Mouse (Mus musculus) embryonic facial prominence, embryonic 10.5 days (tissue): ENCODE results near the gene Srd5a1. TPM values are rescaled to one million over a fixed set of nuclear protein-coding genes. Genes with fewer than 3 reads are reported as not detected.

Experiments used
- DNase-seq: peaks from one replicate; pipeline ENCODE4 v3.0.0-alpha.2; 2017; ENCODE audit warnings: low spot score
- H3K27ac ChIP-seq: fragments of 300-500 bp; sonication (generic); replicated peaks from 2 replicates; pipeline ENCODE4 v1.5.1; 2016; ENCODE audit warnings: mild to moderate bottlenecking
- H3K27me3 ChIP-seq: fragments of 300-500 bp; sonication (generic); replicated peaks from 2 replicates; pipeline ENCODE4 v1.6.1; 2016; ENCODE audit warnings: low read depth, mild to moderate bottlenecking; ENCODE audit not compliant: poor library complexity, severe bottlenecking
- H3K36me3 ChIP-seq: fragments of 300-500 bp; sonication (generic); replicated peaks from 2 replicates; pipeline ENCODE4 v1.6.1; 2016; ENCODE audit warnings: mild to moderate bottlenecking, moderate library complexity
- H3K4me1 ChIP-seq: fragments of 300-500 bp; sonication (generic); 2 replicates; pipeline ENCODE4 v1.6.1; 2016
- H3K4me3 ChIP-seq: fragments of 300-500 bp; sonication (generic); 2 replicates; pipeline ENCODE4 v1.5.1; 2016; ENCODE audit warnings: mild to moderate bottlenecking, moderate library complexity
- H3K9me3 ChIP-seq: fragments of 300-500 bp; sonication (generic); 2 replicates; pipeline ENCODE4 v1.6.1; 2016; ENCODE audit warnings: mild to moderate bottlenecking
- WGBS: fragments of 180-500 bp; shearing (Covaris S2); methylation state at CpG from one replicate; pipeline ENCODE4 v1.1.7; 2016; 5-methylcytosine and 5-hydroxymethylcytosine counted together
- polyA plus RNA-seq: library from polyadenylated mRNA; unstranded; fragments of >200 nt; fragmentation: Nextera tagmentation; extraction: Ambion mirVana; gene quantifications from 2 replicates; pipeline ENCODE4 v1.2.1, GENCODE M21; 2016

Gene Srd5a1
- 29.0 TPM in 2 replicates for polyA plus RNA-seq

- Histone ChIP-seq H3K9me3 (no peaks in the 10 kb centered on the region), H3K27ac (peak within 1 kb of the TSS; percentile 94), H3K27me3 (peaks cover 10% of the 10 kb centered on the region), H3K4me3 (peak within 1 kb of the TSS; percentile 96), H3K36me3 (peaks cover 37% of the 10 kb centered on the region), H3K4me1 (peaks cover 23% of the 10 kb centered on the region)
- WGBS: under 1% methylated on average over 69 of the region's 69 CpGs
- peak; percentile 99 for DNase-seq
These were observed at the start of gene Srd5a1 for GRCm38 (mm10) chr13:69611398-69612174. Gene Srd5a1 (minus strand): TSS chr13:69611442.

GRCm38 (mm10) chr13:69654508-69654907 lies 43.3 kb upstream of the Srd5a1 start:
- Histone ChIP-seq H3K4me1 (no peaks in the 10 kb centered on the region), H3K27me3 (no peaks in the 10 kb centered on the region), H3K27ac (no peak overlapping the region), H3K4me3 (no peak overlapping the region), H3K36me3 (no peaks in the 10 kb centered on the region), H3K9me3 (no peaks in the 10 kb centered on the region)
- DNase-seq: no peak
- WGBS: 80% methylated on average over 3 of the region's 3 CpGs

GRCm38 (mm10) chr13:69646481-69646880 lies 35.2 kb upstream of the Srd5a1 start:
- no peak overlapping the region for H3K27ac ChIP-seq
- no peak for DNase-seq
- H3K36me3 ChIP-seq: no peaks in the 10 kb centered on the region
- no peak overlapping the region for H3K4me3 ChIP-seq
- H3K4me1 ChIP-seq: no peaks in the 10 kb centered on the region
- H3K27me3 ChIP-seq: no peaks in the 10 kb centered on the region
- 88% methylated on average over 9 of the region's 9 CpGs for WGBS
- H3K9me3 ChIP-seq: no peaks in the 10 kb centered on the region

DNA sequence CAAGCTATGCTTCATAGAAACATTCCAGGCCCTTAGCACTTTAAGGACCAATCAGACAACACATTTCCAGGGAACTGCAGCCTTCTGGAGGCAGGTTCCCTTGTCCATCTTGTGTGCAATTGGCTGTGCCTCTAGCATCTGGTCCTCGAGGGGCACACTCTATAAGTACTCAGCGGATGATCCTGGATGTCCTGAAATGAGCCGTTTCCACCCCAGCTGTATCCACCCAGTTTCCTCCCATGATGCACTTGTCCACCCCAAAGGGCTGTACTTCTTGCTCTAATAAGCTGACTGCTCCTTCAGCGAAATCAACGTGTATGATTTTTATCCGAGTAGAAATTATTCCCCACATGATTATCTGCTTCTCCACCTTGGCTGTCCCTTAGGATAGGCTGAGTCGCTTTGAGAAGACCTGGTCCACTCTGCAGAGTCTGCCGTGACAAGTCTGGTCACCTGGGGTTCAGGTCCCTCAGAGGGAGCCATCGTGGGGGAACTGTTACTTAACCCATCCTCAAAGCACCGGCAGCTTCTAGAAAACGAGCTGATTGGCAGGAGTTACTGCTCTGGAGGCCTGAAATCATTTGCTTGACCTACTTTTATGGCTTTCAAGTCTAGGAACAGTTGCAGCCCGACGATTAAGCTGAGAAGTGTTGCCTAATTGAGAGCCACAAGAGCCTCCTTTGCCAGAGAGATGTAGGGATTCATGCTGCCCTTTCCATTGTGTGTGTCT lies 34.6 kb upstream of the Srd5a1 start:
- 82% methylated on average over 13 of the region's 13 CpGs for WGBS
- H3K27ac ChIP-seq: no peak overlapping the region
- H3K36me3 ChIP-seq: peaks cover 4% of the 10 kb centered on the region; the same call in 1 of the 2 replicates
- H3K4me1 ChIP-seq: no peaks in the 10 kb centered on the region
- DNase-seq: no peak
- H3K4me3 ChIP-seq: no peak overlapping the region
- H3K9me3 ChIP-seq: no peaks in the 10 kb centered on the region
- H3K27me3 ChIP-seq: no peaks in the 10 kb centered on the region

- Histone ChIP-seq H3K27ac (no peak overlapping the region), H3K27me3 (no peaks in the 10 kb centered on the region), H3K4me1 (no peaks in the 10 kb centered on the region), H3K4me3 (no peak overlapping the region), H3K36me3 (peaks cover 17% of the 10 kb centered on the region), H3K9me3 (no peaks in the 10 kb centered on the region)
- WGBS: 86% methylated on average over 13 of the region's 13 CpGs
- DNase-seq: no peak
These were observed 33.4 kb upstream of the Srd5a1 start for GRCm38 (mm10) chr13:69644427-69645166.

DNA sequence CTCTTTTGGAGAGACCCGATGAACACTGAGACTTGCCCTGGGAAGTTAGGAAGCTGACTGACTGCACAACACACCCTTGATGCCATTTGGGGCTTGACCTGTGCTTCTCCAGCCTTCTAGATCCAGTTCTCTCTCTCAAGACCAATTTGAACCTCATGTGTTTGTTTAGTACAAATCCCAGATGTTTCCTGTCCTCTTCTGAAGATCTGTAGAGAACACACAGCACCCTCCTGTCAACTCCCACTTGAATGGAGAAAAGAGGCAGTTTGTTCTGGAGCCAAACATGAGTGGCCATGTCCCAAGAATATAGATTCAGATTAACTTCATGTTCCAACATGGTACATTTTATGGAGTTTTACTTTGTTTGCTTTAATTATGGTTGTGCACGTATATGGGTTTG lies 32.7 kb upstream of the Srd5a1 start:
- DNase-seq: no peak
- no peaks in the 10 kb centered on the region for H3K27me3 ChIP-seq
- H3K9me3 ChIP-seq: no peaks in the 10 kb centered on the region
- no peak overlapping the region for H3K4me3 ChIP-seq
- peaks cover 23% of the 10 kb centered on the region for H3K36me3 ChIP-seq
- no peak overlapping the region for H3K27ac ChIP-seq
- no peaks in the 10 kb centered on the region for H3K4me1 ChIP-seq
- 84% methylated on average over 2 of the region's 2 CpGs for WGBS

GRCm38 (mm10) chr13:69642656-69643216 lies 31.5 kb upstream of the Srd5a1 start:
- Histone ChIP-seq H3K4me1 (no peaks in the 10 kb centered on the region), H3K27me3 (no peaks in the 10 kb centered on the region), H3K27ac (no peak overlapping the region), H3K4me3 (no peak overlapping the region), H3K9me3 (no peaks in the 10 kb centered on the region), H3K36me3 (peaks cover 35% of the 10 kb centered on the region)
- no peak for DNase-seq
- 81% methylated on average over 5 of the region's 5 CpGs for WGBS

GRCm38 (mm10) chr13:69641017-69641416 lies 29.8 kb upstream of the Srd5a1 start:
- H3K27me3 ChIP-seq: no peaks in the 10 kb centered on the region
- peaks cover 53% of the 10 kb centered on the region for H3K36me3 ChIP-seq
- no peak overlapping the region for H3K27ac ChIP-seq
- H3K4me3 ChIP-seq: no peak overlapping the region
- WGBS: 85% methylated on average over 3 of the region's 3 CpGs
- no peaks in the 10 kb centered on the region for H3K4me1 ChIP-seq
- H3K9me3 ChIP-seq: no peaks in the 10 kb centered on the region
- DNase-seq: no peak

GRCm38 (mm10) chr13:69640541-69640940 lies 29.3 kb upstream of the Srd5a1 start:
- WGBS: 91% methylated on average over 4 of the region's 4 CpGs
- no peak for DNase-seq
- Histone ChIP-seq H3K27ac (no peak overlapping the region), H3K9me3 (no peaks in the 10 kb centered on the region), H3K27me3 (no peaks in the 10 kb centered on the region), H3K4me3 (no peak overlapping the region), H3K36me3 (peaks cover 57% of the 10 kb centered on the region), H3K4me1 (no peaks in the 10 kb centered on the region)

- no peaks in the 10 kb centered on the region for H3K27me3 ChIP-seq
- H3K4me1 ChIP-seq: no peaks in the 10 kb centered on the region
- 96% methylated on average over 4 of the region's 4 CpGs for WGBS
- H3K9me3 ChIP-seq: no peaks in the 10 kb centered on the region
- H3K36me3 ChIP-seq: peaks cover 62% of the 10 kb centered on the region
- no peak overlapping the region for H3K27ac ChIP-seq
- DNase-seq: no peak
- no peak overlapping the region for H3K4me3 ChIP-seq
These were observed 28.9 kb upstream of the Srd5a1 start for GRCm38 (mm10) chr13:69640126-69640525.

GRCm38 (mm10) chr13:69639251-69639650 lies 28.0 kb upstream of the Srd5a1 start:
- no peaks in the 10 kb centered on the region for H3K27me3 ChIP-seq
- no peak overlapping the region for H3K27ac ChIP-seq
- H3K36me3 ChIP-seq: peaks cover 70% of the 10 kb centered on the region
- WGBS: 89% methylated on average over 5 of the region's 5 CpGs
- no peak for DNase-seq
- no peak overlapping the region for H3K4me3 ChIP-seq
- no peaks in the 10 kb centered on the region for H3K4me1 ChIP-seq
- no peaks in the 10 kb centered on the region for H3K9me3 ChIP-seq

- no peak overlapping the region for H3K4me3 ChIP-seq
- no peaks in the 10 kb centered on the region for H3K9me3 ChIP-seq
- H3K4me1 ChIP-seq: no peaks in the 10 kb centered on the region
- no peak overlapping the region for H3K27ac ChIP-seq
- H3K36me3 ChIP-seq: peaks cover 81% of the 10 kb centered on the region
- WGBS: 86% methylated on average over 6 of the region's 6 CpGs
- no peak for DNase-seq
- no peaks in the 10 kb centered on the region for H3K27me3 ChIP-seq
These were observed 26.9 kb upstream of the Srd5a1 start for GRCm38 (mm10) chr13:69638108-69638626.
